Mouse (Mus musculus) testis, adult 2 months (tissue): ENCODE data around the gene Btbd9. TPM values are rescaled to one million over a fixed set of nuclear protein-coding genes. Genes with fewer than 3 reads are reported as not detected.

Experiments
- H3K27ac ChIP-seq: fragments of 200-500 bp; 2 replicates; pipeline ENCODE4 v1.5.1; 2012; ENCODE audit warnings: low read depth, low read length; ENCODE audit not compliant: control insufficient read depth, insufficient read depth
- H3K27me3 ChIP-seq: fragments of 200-500 bp; 2 replicates; pipeline ENCODE4 v1.6.1; 2012; ENCODE audit warnings: mild to moderate bottlenecking, low read length, moderate library complexity; ENCODE audit not compliant: control insufficient read depth, insufficient read depth
- H3K36me3 ChIP-seq: fragments of 200-500 bp; 2 replicates; pipeline ENCODE4 v1.6.1; 2012; ENCODE audit warnings: mild to moderate bottlenecking, low read length; ENCODE audit not compliant: control insufficient read depth, insufficient read depth
- H3K4me1 ChIP-seq: fragments of 200-500 bp; 2 replicates; pipeline ENCODE4 v1.6.1; 2012; ENCODE audit warnings: low read length; ENCODE audit not compliant: control insufficient read depth, insufficient read depth
- H3K4me3 ChIP-seq: fragments of 200-500 bp; 2 replicates; pipeline ENCODE4 v1.5.1; 2012; ENCODE audit warnings: low read depth, mild to moderate bottlenecking, low read length, moderate library complexity, mixed read lengths; ENCODE audit not compliant: control insufficient read depth
- CTCF ChIP-seq: fragments of 200-500 bp; IDR thresholded peaks from 2 replicates; pipeline ENCODE4 v1.5.1; 2012; ENCODE audit warnings: low read depth, mild to moderate bottlenecking, inconsistent platforms, low read length, moderate library complexity; ENCODE audit not compliant: control insufficient read depth, insufficient read depth, insufficient replicate concordance
- POLR2A ChIP-seq: fragments of 200-500 bp; IDR thresholded peaks from 2 replicates; pipeline ENCODE4 v1.6.1; 2012; ENCODE audit warnings: low read depth, mild to moderate bottlenecking, inconsistent platforms, low read length, moderate library complexity; ENCODE audit not compliant: control insufficient read depth
- polyA plus RNA-seq: library from polyadenylated mRNA; depleted of rRNA; stranded (reverse); fragments of >200 nt; gene quantifications from 2 replicates; pipeline ENCODE4 v1.2.3, GENCODE M21; 2012

The Btbd9 gene
- polyA plus RNA-seq, 1 experiment: 87.1 TPM

DNA sequence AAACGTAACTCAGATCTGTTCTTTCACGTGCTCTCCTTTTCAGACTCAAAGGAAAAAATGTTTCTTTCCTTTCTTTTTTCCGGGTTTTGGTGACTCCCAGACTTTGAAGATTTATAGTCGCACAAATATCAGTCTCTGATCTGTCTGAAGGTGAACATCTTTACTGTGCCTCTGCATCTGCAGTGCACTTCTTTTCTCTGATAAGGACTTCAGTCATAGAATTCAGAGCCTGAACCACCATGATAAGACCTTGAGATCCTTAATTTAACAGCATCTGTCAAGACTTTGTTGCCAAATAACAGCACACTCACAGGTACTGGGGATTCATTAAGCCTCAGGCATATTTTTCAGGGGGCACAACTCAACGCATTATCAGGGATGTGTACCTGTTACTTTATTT, 39.9 kb upstream of the Btbd9 start:
- peaks cover 6% of the 10 kb centered on the region for H3K4me1 ChIP-seq
- H3K27me3 ChIP-seq: no peaks in the 10 kb centered on the region
- TF ChIP-seq POLR2A (no peak), CTCF (no peak)
- no peak overlapping the region for H3K4me3 ChIP-seq
- no peak overlapping the region for H3K27ac ChIP-seq
- no peaks in the 10 kb centered on the region for H3K36me3 ChIP-seq

DNA sequence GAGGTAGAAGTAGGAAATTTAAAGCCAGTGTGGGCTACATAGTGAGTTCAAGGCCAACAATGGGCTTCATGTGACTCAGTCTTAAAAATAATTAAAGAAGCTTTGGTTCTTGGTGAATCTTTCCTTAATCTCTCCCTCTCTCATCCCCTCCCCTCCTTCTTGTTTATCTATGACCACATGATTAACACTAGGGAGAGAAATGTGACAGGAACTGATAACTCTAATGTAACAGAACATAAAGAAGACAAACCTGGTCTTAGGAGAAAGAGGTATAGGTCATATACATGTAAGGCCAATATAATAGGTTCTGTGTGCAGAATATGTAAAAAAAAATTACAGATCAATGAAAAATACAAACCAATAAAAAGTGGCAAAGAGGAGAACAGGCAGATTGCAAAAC, 37.1 kb upstream of the Btbd9 start:
- H3K4me1 ChIP-seq: peaks cover 6% of the 10 kb centered on the region
- no peak overlapping the region for H3K4me3 ChIP-seq
- no peaks in the 10 kb centered on the region for H3K36me3 ChIP-seq
- no peaks in the 10 kb centered on the region for H3K27me3 ChIP-seq
- no peak for TF ChIP-seq CTCF
- no peak for TF ChIP-seq POLR2A
- H3K27ac ChIP-seq: no peak overlapping the region

DNA sequence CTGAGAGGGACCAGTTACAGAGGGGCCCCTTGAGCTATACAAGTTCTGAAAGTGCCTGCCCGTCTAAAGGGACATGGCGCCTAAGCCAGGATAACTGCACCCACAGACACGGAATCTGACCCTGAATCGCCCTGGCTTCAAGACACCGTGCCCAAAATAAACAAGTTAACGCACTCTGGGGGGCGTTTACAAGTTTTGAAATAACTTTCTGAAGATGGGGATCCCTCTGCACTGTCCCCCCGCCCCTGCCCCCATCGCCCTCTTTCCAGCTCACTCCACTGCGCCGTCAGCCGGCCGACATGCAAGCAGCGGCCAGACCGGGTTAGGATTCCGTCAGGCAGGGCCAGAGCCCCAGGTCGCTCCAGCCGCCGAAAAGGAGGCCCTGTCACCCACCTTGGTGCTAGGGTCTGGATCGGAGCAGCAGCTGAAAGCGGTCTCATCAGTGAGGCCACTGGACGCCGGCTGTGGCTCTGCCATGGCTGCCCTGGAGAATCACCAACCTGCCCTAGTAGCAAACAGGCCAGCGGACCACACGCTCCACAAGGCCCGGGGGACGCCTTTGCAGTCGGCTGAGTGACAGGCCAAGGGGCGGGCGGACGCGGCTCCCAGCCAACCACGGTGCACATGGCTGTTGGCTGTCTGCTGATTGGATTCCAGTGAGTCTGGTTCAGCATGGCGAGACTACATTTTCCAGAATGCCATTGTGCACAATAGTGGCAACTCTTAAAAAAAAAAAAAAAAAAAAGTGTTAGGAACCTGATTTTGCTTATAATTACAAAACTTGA, 36.0 kb upstream of the Btbd9 start:
- TF ChIP-seq POLR2A: peak; percentile 71
- no peak for TF ChIP-seq CTCF
- Histone ChIP-seq H3K36me3 (no peaks in the 10 kb centered on the region), H3K27ac (peak overlapping the region; percentile 89), H3K27me3 (no peaks in the 10 kb centered on the region), H3K4me1 (peaks cover 6% of the 10 kb centered on the region), H3K4me3 (peak overlapping the region; percentile 97)

DNA sequence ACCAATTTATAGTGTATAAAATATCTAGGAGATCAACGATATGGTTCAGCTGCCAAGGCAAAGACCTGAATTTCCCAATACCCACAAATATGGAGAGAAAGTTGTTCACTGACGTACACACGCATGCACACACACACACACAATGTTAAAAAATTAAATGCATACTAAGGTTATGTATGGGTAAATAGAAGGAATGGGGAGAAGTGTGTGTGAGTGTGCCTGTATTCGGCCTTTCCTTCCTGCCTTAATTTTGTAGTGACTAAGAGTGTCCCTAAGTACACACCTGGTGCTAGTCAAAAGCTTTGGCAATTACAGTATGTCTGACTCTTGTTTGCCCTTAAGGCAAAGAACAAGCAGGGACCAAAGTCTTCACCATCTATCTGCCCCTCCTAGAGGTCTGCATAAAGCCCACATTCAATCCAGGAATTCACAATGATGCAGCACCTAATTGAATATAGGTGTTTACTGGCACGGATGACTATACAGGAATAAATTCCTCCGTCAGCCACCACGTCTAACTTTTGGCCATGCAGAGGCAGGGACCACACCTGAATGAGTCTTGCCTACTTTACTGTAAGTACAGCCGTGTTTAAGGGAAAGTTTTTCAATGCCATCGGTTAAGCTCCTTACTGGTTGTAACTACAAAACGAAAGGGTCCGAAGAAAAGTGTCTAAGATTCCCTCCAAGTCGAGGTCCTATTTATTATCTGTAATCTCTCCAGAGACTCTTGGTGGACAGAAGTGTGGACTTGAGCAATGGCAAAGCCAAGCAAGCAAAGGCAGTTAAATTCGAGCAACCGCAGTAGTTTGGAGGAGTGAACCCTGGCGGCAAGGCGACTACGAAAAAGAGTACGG, 35.2 kb upstream of the Btbd9 start:
- TF ChIP-seq POLR2A (no peak), CTCF (no peak)
- Histone ChIP-seq H3K36me3 (no peaks in the 10 kb centered on the region), H3K4me1 (peaks cover 6% of the 10 kb centered on the region), H3K27ac (peak overlapping the region; percentile 89; the same call in 1 of the 2 replicates), H3K4me3 (peak overlapping the region; percentile 97), H3K27me3 (no peaks in the 10 kb centered on the region)

DNA sequence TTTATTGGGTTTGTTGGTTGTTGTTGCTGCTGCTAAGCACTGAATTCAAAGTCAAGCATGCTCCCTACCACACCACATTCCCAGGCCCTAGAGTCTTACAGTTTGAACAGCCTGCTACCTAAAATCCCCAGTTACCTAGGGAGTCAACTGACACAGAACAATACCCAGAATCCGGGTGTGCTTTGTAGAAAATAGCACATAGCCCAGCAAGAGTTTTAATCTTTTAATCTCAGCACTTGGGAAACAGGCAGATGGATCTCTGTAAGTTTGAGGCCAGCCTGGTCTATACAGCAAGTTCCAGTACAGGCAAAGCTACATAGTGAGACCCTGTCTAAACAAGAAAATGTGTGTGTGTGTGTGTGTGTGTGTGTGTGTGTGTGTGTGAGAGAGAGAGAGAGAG, 34.5 kb upstream of the Btbd9 start:
- TF ChIP-seq CTCF: no peak
- no peak for TF ChIP-seq POLR2A
- H3K27ac ChIP-seq: no peak overlapping the region
- no peaks in the 10 kb centered on the region for H3K36me3 ChIP-seq
- no peak overlapping the region for H3K4me3 ChIP-seq
- no peaks in the 10 kb centered on the region for H3K27me3 ChIP-seq
- peaks cover 6% of the 10 kb centered on the region for H3K4me1 ChIP-seq

DNA sequence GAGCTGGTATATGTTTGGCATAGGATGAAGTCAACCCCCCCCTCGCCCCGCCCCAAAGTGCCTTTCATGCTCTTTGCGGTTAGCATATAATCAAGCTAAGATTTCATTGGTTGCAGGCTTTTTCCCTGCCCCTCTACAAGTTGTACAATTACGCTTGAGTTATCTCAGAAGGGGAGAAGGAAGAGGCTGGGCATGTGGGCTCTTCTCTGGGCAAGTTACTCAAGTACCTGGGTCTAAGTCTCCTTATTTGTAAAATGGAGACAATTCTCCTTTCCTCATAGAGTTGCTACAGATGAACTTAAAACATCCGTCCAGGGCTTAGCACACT, 33.7 kb upstream of the Btbd9 start:
- Histone ChIP-seq H3K27ac (no peak overlapping the region), H3K4me3 (no peak overlapping the region)
- TF ChIP-seq CTCF: no peak
- no peak for TF ChIP-seq POLR2A

DNA sequence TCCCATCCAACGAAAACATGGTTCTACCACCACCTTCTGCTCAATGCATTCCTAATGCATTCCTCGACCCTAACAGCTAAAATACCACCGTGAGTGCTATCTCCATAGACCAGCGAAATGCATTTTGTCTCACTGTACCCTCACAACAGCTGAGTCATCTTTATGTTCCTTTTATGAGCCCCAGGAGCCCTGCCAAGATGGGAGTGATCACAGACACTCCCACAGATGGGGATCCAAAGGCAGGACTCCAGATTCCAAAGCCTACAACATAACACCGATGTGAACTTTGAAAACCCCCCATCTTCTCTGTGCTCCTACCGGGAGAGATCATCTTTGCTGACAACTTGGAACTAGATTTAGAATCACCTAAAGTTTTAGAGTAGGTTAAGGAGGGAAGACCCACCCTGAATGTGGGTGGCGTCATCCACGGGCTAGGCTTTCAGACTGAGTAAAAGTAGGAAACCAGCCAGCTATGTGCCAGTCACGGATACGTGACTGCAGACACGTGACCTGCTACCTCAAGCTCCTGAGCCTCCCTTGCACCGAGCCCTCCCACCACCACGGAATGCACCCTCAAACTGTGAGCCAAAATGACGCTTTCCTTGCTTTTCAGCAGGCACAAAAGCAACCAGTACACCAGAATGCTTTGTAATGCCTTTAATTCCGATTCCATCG, 33.2 kb upstream of the Btbd9 start:
- H3K27ac ChIP-seq: no peak overlapping the region
- no peak for TF ChIP-seq CTCF
- no peak for TF ChIP-seq POLR2A

More for the DNA sequence above, 33.7 kb upstream of the Btbd9 start:
- Histone ChIP-seq H3K27me3 (no peaks in the 10 kb centered on the region), H3K4me1 (peaks cover 6% of the 10 kb centered on the region), H3K36me3 (no peaks in the 10 kb centered on the region)

More for the DNA sequence above, 33.2 kb upstream of the Btbd9 start:
- Histone ChIP-seq H3K27me3 (no peaks in the 10 kb centered on the region), H3K36me3 (no peaks in the 10 kb centered on the region), H3K4me1 (peaks cover 6% of the 10 kb centered on the region), H3K4me3 (no peak overlapping the region)
